Mouse (Mus musculus): ENCODE results near the gene Wnt7a.

GRCm38 (mm10) chr6:91379266-91379665, 31.9 kb downstream of the Wnt7a start:
- TF ChIP-seq USF1 (IDR thresholded peaks at IDR 0.05; ENCODE audit: low read depth, low read length) = no peak
- no peak for TF ChIP-seq POLR2A (IDR thresholded peaks at IDR 0.05; ENCODE audit: control insufficient read depth in 1 of 2, insufficient read depth in 1 of 2, low read depth in 1 of 2, low read length in 2 of 2, poor library complexity in 1 of 2)
- no peak for TF ChIP-seq TCF12 (IDR thresholded peaks at IDR 0.05; ENCODE audit: low read depth, low read length)
- TF ChIP-seq NRF1 (IDR thresholded peaks at IDR 0.05; ENCODE audit: insufficient read depth, low read depth, low read length, poor library complexity, severe bottlenecking) = no peak
- TF ChIP-seq ZC3H11A (IDR thresholded peaks at IDR 0.05; ENCODE audit: low read depth, low read length) = no peak
- TF ChIP-seq CTCF (IDR thresholded peaks at IDR 0.05 in 2 of 3, conservative IDR thresholded peaks at IDR 0.05 in 1 of 3; ENCODE audit: control insufficient read depth in 1 of 3, insufficient read depth in 1 of 3, low read depth in 2 of 3, low read length in 3 of 3, poor library complexity in 1 of 3, severe bottlenecking in 1 of 3) = no peak
- no peak for TF ChIP-seq ZNF384 (IDR thresholded peaks at IDR 0.05; ENCODE audit: low read depth, low read length)
- TF ChIP-seq HCFC1 (IDR thresholded peaks at IDR 0.05; ENCODE audit: low read depth, low read length) = no peak
- no peak for TF ChIP-seq MXI1 (IDR thresholded peaks at IDR 0.05; ENCODE audit: low read depth, low read length)
- TF ChIP-seq E2F4 (IDR thresholded peaks at IDR 0.05; ENCODE audit: borderline replicate concordance, low read depth, low read length) = no peak
- TF ChIP-seq GATA1 (IDR thresholded peaks at IDR 0.05; ENCODE audit: low read depth, low read length) = no peak

All from MEL (cell line).